Mouse (Mus musculus) hindbrain, embryonic 14.5 days (tissue): ENCODE data around the gene Bcar3. TPM values are rescaled to one million over a fixed set of nuclear protein-coding genes. Genes with fewer than 3 reads are reported as not detected.

ENCODE experiments used
- ATAC-seq: fragments of 200-750 bp; cut with Nextera tagmentation; 2 replicates; pipeline ENCODE4 v1.8.0; 2017; ENCODE audit warnings: moderate number of reproducible peaks, mild to moderate bottlenecking, moderate TSS enrichment, moderate library complexity; ENCODE audit not compliant: low FRiP score
- DNase-seq: peaks from one replicate; pipeline ENCODE4 v3.0.0-alpha.2; 2015; ENCODE audit warnings: low spot score
- H3K27ac ChIP-seq: fragments of 300-500 bp; sonication (generic); 2 replicates; pipeline ENCODE4 v1.5.1; 2014; ENCODE audit warnings: mild to moderate bottlenecking, moderate library complexity
- H3K27me3 ChIP-seq: fragments of 300-500 bp; sonication (generic); 2 replicates; pipeline ENCODE4 v1.6.1; 2014; ENCODE audit warnings: mild to moderate bottlenecking, low read length, mixed read lengths; ENCODE audit not compliant: control insufficient read depth, insufficient read depth
- H3K36me3 ChIP-seq: fragments of 300-500 bp; sonication (generic); replicated peaks from 2 replicates; pipeline ENCODE4 v1.6.1; 2014; ENCODE audit not compliant: control insufficient read depth, insufficient read depth
- H3K4me1 ChIP-seq: fragments of 300-500 bp; sonication (generic); replicated peaks from 2 replicates; pipeline ENCODE4 v1.6.1; 2014; ENCODE audit warnings: antibody characterized with exemption, low read length, mixed read lengths; ENCODE audit not compliant: control insufficient read depth, insufficient read depth
- H3K4me2 ChIP-seq: fragments of 300-500 bp; sonication (generic); replicated peaks from 2 replicates; pipeline ENCODE4 v1.6.1; 2014; ENCODE audit warnings: mild to moderate bottlenecking, moderate library complexity
- H3K4me3 ChIP-seq: fragments of 300-500 bp; sonication (generic); replicated peaks from 2 replicates; pipeline ENCODE4 v1.5.1; 2014; ENCODE audit warnings: mild to moderate bottlenecking, low read length
- H3K9ac ChIP-seq: fragments of 300-500 bp; sonication (generic); 2 replicates; pipeline ENCODE4 v1.6.1; 2014
- H3K9me3 ChIP-seq: fragments of 300-500 bp; sonication (generic); 2 replicates; pipeline ENCODE4 v1.6.1; 2016; ENCODE audit warnings: low read length; ENCODE audit not compliant: control insufficient read depth
- WGBS: fragments of 180-500 bp; shearing (Covaris S2); extraction: QIAGEN DNeasy Blood & Tissue Kit; methylation state at CpG from one replicate; pipeline ENCODE4 v1.1.7; 2014; 5-methylcytosine and 5-hydroxymethylcytosine counted together
- polyA plus RNA-seq: library from polyadenylated mRNA; unstranded; fragments of >200 nt; fragmentation: Nextera tagmentation; extraction: Ambion mirVana; gene quantifications from 2 replicates; pipeline ENCODE4 v1.2.1, GENCODE M21; 2014

The Bcar3 gene
- polyA plus RNA-seq, 1 experiment from 2014 or later: 6.2 TPM

DNA sequence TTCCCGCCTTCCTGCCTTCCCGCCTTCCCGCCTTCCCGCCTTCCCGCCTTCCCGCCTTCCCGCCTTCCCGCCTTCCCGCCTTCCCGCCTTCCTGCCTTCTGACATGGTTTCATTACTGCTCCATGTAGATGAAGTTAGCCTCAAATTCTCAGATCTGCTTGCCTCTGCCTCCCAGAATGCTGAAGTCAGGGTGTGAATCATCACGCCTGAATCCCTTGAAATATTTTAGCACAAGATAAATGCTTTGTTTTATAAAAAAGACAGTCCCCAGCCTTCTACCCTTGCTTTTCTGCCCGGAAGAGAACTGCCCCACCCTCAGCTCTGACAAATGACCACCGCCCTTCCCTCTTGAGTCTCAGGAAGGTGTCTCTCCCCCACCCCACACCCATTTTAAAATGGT lies 154.3 kb downstream of the Bcar3 start:
- Histone ChIP-seq H3K4me3 (no peak overlapping the region), H3K4me1 (no peaks in the 10 kb centered on the region), H3K27ac (no peak overlapping the region), H3K4me2 (no peak overlapping the region), H3K9ac (no peak overlapping the region), H3K9me3 (no peaks in the 10 kb centered on the region), H3K36me3 (no peaks in the 10 kb centered on the region), H3K27me3 (no peaks in the 10 kb centered on the region)
- WGBS: 99% methylated on average over 13 of the region's 13 CpGs
- no peak for DNase-seq
- no peak for ATAC-seq

DNA sequence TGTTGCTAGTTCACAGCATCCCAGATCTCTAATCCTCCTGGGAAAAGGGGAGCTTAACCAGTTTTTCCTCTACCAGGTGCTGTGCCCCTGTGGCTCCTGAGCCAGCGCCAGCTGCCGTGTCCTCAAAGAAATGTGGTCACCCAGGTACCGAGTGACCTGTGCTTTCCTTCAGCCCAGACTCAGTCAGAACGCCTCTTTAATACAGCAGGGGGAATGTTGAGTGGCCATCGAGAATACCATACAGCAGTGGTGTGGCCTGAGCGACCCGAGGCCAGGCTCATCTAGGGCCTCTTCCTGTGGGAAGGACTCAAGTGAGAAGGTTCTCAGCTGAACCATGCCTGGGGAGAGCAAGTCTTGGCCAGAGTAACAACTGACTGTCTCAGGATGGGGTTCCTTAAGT lies 156.1 kb downstream of the Bcar3 start:
- H3K9me3 ChIP-seq: no peaks in the 10 kb centered on the region
- no peak for DNase-seq
- no peak for ATAC-seq
- no peaks in the 10 kb centered on the region for H3K27me3 ChIP-seq
- H3K4me2 ChIP-seq: no peak overlapping the region
- H3K4me3 ChIP-seq: no peak overlapping the region
- WGBS: 91% methylated on average over 7 of the region's 7 CpGs
- H3K4me1 ChIP-seq: no peaks in the 10 kb centered on the region
- H3K36me3 ChIP-seq: no peaks in the 10 kb centered on the region
- no peak overlapping the region for H3K27ac ChIP-seq
- no peak overlapping the region for H3K9ac ChIP-seq

DNA sequence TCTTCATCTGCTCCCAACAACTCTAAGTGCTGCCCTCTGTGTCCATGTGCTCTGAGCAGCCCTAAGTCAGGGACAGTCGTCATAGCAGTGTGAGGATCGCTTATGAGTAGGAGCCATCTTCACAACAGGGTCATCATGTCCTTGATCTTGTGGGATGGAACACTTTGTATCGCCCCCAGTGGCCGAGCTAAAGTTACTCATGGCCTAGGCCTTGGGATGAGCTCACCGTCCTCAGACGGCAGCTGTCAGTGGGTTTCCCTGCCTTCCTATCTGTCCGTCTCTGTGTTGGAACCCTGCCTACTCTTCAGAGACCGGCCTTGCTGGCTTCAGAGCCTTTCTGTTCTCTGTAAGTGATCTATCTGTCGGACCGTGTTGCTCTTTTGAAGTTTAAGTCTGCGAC lies 159.9 kb downstream of the Bcar3 start:
- WGBS: 88% methylated on average over 11 of the region's 11 CpGs
- Histone ChIP-seq H3K27ac (no peak overlapping the region), H3K4me2 (no peak overlapping the region)

DNA sequence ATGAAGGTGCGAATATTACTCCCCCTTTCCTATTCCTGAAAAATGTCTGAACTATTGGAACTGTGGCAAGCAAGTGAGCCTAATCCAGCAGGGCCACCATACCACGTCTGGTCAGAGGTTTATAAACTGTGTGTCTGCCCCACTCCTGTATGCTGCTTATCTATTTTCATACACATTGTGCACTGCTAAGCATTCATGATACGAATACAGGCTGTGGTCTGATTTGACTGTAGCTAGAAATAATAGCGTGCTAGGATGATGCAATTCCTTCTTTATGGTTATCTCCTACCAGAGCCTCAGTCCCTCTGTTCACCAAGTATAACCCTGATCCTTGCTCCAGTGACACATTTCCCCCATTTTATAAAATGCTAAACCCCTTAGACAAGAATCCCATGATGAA lies 162.2 kb downstream of the Bcar3 start:
- no peak for ATAC-seq
- Histone ChIP-seq H3K9ac (no peak overlapping the region), H3K4me3 (no peak overlapping the region), H3K27me3 (no peaks in the 10 kb centered on the region), H3K4me2 (no peak overlapping the region), H3K4me1 (peaks cover 6% of the 10 kb centered on the region), H3K27ac (no peak overlapping the region), H3K36me3 (no peaks in the 10 kb centered on the region), H3K9me3 (no peaks in the 10 kb centered on the region)
- 92% methylated on average over 4 of the region's 4 CpGs for WGBS
- no peak for DNase-seq

More for the DNA sequence above, 159.9 kb downstream of the Bcar3 start:
- Histone ChIP-seq H3K4me1 (no peaks in the 10 kb centered on the region; the same call in 1 of the 2 replicates), H3K9ac (no peak overlapping the region), H3K27me3 (no peaks in the 10 kb centered on the region), H3K9me3 (no peaks in the 10 kb centered on the region), H3K4me3 (no peak overlapping the region), H3K36me3 (no peaks in the 10 kb centered on the region)
- DNase-seq (no peak), ATAC-seq (no peak)

DNA sequence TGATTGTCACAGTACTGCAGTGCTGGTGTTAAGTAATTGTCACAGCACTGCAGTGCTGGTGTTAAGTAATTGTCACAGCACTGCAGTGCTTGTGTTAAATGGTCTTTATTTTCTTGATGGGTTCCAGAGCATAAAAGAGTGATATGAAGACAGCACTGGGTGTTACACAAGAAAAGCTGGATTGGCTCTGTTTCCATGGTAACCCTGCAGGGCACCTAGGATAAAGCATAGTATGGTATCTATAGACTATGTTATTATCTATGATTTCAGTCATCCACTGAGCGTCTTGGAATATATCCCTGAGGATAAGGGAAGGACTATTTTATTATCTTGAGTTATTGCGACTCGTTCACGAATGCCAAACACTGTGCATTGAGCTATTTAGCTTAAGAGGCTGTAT lies 162.9 kb downstream of the Bcar3 start:
- Histone ChIP-seq H3K4me2 (no peak overlapping the region), H3K9ac (no peak overlapping the region), H3K4me1 (peaks cover 13% of the 10 kb centered on the region), H3K4me3 (no peak overlapping the region), H3K27ac (no peak overlapping the region), H3K27me3 (no peaks in the 10 kb centered on the region), H3K9me3 (no peaks in the 10 kb centered on the region), H3K36me3 (no peaks in the 10 kb centered on the region)
- WGBS: 60% methylated on average over 4 of the region's 4 CpGs
- no peak for DNase-seq
- ATAC-seq: no peak

DNA sequence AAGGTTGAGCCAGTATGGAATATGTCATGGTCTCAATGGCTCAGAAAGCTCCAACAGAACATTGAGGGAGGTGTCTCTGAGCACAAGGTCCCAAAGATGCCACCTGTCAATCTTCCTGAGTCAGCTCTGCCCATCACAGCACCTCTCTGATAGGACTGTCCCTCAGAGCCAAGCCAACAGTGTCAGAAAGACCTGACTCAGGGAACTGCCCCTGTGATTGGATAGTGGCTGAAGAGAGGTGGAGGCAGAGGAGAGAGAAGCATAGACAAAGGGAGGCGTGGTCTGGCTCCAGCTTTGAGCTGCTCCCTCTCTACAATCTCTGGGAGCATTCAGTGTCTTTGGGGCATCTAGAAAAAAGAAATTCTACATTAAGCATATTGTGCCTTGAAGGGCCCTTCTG lies 163.8 kb downstream of the Bcar3 start:
- Histone ChIP-seq H3K27me3 (no peaks in the 10 kb centered on the region), H3K27ac (no peak overlapping the region), H3K9me3 (no peaks in the 10 kb centered on the region), H3K4me3 (no peak overlapping the region), H3K9ac (no peak overlapping the region), H3K4me2 (no peak overlapping the region), H3K36me3 (no peaks in the 10 kb centered on the region), H3K4me1 (peaks cover 22% of the 10 kb centered on the region)
- DNase-seq (no peak), ATAC-seq (no peak)
- 21% methylated on average over 1 of the region's 1 CpGs for WGBS

DNA sequence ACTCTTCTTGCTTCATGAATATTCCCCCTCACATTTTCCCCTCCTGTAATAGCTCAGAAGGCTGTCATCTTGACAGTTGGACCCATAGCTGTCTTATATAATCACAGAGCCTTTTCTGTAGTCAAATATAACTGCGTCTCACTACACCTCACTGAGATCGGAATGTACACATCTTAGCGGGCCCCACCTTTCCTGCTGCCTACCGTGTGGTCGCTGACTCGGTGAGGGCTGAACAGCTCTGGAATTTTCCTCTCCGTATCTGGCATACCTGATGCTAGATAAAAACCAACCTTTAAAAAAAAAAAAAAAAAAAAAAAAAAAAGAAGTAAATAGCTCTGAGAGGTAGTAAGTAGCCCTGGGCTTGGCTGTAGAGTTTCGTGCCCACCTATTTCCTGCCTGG lies 164.8 kb downstream of the Bcar3 start:
- H3K27ac ChIP-seq: no peak overlapping the region
- H3K27me3 ChIP-seq: no peaks in the 10 kb centered on the region
- H3K4me1 ChIP-seq: peaks cover 23% of the 10 kb centered on the region
- DNase-seq (no peak), ATAC-seq (no peak)
- H3K9me3 ChIP-seq: no peaks in the 10 kb centered on the region
- 74% methylated on average over 8 of the region's 8 CpGs for WGBS
- no peak overlapping the region for H3K4me2 ChIP-seq
- no peak overlapping the region for H3K4me3 ChIP-seq
- no peak overlapping the region for H3K9ac ChIP-seq
- H3K36me3 ChIP-seq: no peaks in the 10 kb centered on the region

DNA sequence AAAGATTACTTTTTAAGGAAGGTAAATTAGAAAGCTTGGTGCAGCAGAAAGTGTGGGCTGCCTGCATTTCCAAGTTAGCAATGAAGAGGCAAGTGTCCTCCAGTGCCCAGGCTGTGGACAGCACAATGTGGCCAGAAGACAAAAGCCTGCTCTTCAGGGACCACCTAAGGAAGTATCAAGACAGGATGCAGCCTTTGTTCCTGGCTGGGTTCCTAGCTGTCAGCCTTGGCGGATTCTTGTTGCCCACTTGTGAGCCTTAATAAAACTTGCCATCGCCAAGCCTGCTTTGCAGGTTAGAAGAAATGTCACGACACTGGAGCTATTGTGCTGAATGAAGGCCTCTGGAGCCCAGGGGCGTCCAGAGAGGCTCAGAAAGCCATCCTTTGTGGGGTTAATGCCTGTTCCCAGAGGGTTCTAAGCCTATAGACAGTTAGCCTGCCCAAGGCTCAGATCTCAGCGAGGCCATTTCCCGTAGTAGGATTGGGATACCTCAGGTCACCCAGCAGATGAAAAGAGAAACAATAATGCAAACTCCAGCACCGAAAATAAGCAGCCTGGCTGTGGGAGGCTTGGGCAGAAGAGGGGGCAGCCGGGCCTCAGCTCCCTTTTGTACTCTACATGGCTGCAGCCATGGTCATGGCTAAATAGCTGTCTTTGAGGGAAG lies 167.0 kb downstream of the Bcar3 start:
- H3K9ac ChIP-seq: peak overlapping the region; percentile 26
- H3K27ac ChIP-seq: peak overlapping the region; percentile 56
- ATAC-seq (peak; percentile 38; the same call in 1 of the 2 replicates), DNase-seq (no peak)
- no peaks in the 10 kb centered on the region for H3K36me3 ChIP-seq
- peak overlapping the region; percentile 27 for H3K4me2 ChIP-seq
- no peak overlapping the region for H3K4me3 ChIP-seq
- H3K4me1 ChIP-seq: peaks cover 23% of the 10 kb centered on the region
- H3K27me3 ChIP-seq: no peaks in the 10 kb centered on the region
- 9% methylated on average over 8 of the region's 8 CpGs for WGBS
- H3K9me3 ChIP-seq: no peaks in the 10 kb centered on the region

DNA sequence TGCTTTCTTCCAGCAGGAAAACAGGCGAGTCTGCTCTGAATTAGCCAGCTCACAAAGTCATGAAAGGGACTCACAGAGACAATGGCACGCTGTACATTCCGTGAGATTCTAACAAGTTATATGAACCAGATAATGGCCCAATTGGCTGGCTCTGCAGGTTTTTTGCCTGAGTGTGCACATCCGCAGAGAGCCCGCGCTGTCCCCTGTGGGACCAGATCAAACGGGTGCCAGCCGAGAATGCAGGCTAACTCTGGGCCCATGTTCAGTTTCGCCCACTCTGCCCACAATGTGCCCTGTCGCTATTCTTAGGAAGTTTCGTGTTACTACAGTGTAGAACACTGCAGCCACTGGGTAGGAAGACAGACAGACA lies 167.6 kb downstream of the Bcar3 start:
- H3K4me2 ChIP-seq: peak overlapping the region; percentile 27
- H3K4me3 ChIP-seq: no peak overlapping the region
- H3K27me3 ChIP-seq: no peaks in the 10 kb centered on the region
- H3K9ac ChIP-seq: peak overlapping the region; percentile 26
- no peaks in the 10 kb centered on the region for H3K9me3 ChIP-seq
- no peaks in the 10 kb centered on the region for H3K36me3 ChIP-seq
- 25% methylated on average over 11 of the region's 11 CpGs for WGBS
- no peak for DNase-seq
- peak overlapping the region; percentile 56 for H3K27ac ChIP-seq
- peaks cover 23% of the 10 kb centered on the region for H3K4me1 ChIP-seq
- ATAC-seq: peak; percentile 12; the same call in 1 of the 2 replicates
